Mouse (Mus musculus): ENCODE results near the gene Selenbp2. TPM values are rescaled to one million over a fixed set of nuclear protein-coding genes. Genes with fewer than 3 reads are reported as not detected.
"Not testable (repeated sequence)": the region's sequence is repeated elsewhere in the genome, so short reads cannot be mapped to it uniquely, and the experiment has no call there.

Gene Selenbp2
- total and polyA plus RNA-seq, 3 experiments: not detected

DNA sequence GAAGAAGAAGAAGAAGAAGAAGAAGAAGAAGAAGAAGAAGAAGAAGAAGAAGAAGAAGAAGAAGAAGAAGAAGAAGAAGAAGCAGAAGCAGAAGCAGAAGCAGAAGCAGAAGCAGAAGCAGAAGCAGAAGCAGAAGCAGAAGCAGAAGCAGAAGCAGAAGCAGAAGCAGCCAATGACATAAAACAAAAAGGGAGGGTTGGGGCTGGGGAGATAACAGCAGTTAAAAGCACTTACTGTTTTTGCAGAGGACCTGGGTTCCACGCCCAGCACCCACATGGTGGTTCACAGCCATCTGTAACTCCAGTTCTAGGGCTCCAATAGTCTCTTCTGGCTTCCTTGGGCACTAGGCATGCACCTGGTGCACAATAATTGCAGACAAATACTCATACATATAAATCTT lies 4.2 kb upstream of the Selenbp2 start:
- in situ Hi-C loops (cut with MboI; ENCODE audit: low pct_ligation_motif_present, low pct_unique_long_range_greater_than_20kb, low sequenced_read_pairs): not testable (repeated sequence)

DNA sequence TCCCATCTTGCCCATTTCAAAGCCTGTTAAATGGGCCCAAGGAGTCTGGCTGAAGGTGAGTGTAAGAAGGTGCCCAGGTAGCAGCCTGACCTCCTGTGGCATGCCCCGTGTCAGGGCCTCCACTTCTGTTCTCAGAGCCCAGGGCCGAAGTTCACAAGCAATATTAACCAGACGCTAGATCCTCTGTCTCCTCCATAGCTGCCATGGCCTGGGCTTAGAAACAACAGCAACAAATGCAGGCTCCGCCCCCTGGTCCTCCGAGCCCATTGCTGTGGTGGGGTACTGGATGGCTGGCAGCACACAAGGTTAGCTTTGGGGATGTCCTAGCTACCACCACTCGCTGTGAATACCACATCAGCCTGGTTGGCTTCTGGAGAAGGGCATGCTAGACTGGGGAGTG lies 3.2 kb upstream of the Selenbp2 start:
- H3K36me3 ChIP-seq (replicated peaks in 1 of 2; ENCODE audit: control insufficient read depth in 1 of 2, insufficient read depth in 1 of 2, low read length in 1 of 2); H3K79me2 ChIP-seq (replicated peaks; ENCODE audit: control insufficient read depth, extremely low read depth, insufficient read depth, poor library complexity, severe bottlenecking); H3K9me3 ChIP-seq (replicated peaks; ENCODE audit: low read length); H3K27ac ChIP-seq (ENCODE audit: insufficient read depth, low read depth); H3K27me3 ChIP-seq (replicated peaks); H3K4me3 ChIP-seq (replicated peaks in 1 of 3; ENCODE audit: low read depth in 2 of 3, low read length in 2 of 3, poor library complexity in 1 of 3); H3K9ac ChIP-seq (ENCODE audit: insufficient read depth, low read depth); dilution Hi-C loops (cut with MboI; ENCODE audit: extremely low pct_ligation_motif_present, extremely low pct_unique_long_range_greater_than_20kb, low sequenced_read_pairs); DNase-seq (ENCODE audit: extremely low read depth); in situ Hi-C loops (cut with MboI; ENCODE audit: low pct_ligation_motif_present, low pct_unique_long_range_greater_than_20kb, low sequenced_read_pairs); H3K4me1 ChIP-seq (ENCODE audit: control insufficient read depth in 1 of 2, insufficient read depth in 2 of 2); H3K4me2 ChIP-seq (ENCODE audit: insufficient read depth, low read depth, poor library complexity, severe bottlenecking): not testable (repeated sequence)

More for the DNA sequence above, 4.2 kb upstream of the Selenbp2 start:
- H3K36me3 ChIP-seq (replicated peaks in 1 of 2; ENCODE audit: control insufficient read depth in 1 of 2, insufficient read depth in 1 of 2, low read length in 1 of 2); H3K27me3 ChIP-seq (replicated peaks); H3K79me2 ChIP-seq (replicated peaks; ENCODE audit: control insufficient read depth, extremely low read depth, insufficient read depth, poor library complexity, severe bottlenecking); H3K9me3 ChIP-seq (replicated peaks; ENCODE audit: low read length); dilution Hi-C loops (cut with MboI; ENCODE audit: extremely low pct_ligation_motif_present, extremely low pct_unique_long_range_greater_than_20kb, low sequenced_read_pairs); H3K9ac ChIP-seq (ENCODE audit: insufficient read depth, low read depth); DNase-seq (ENCODE audit: extremely low read depth); H3K4me1 ChIP-seq (ENCODE audit: control insufficient read depth in 1 of 2, insufficient read depth in 2 of 2); H3K27ac ChIP-seq (ENCODE audit: insufficient read depth, low read depth); H3K4me2 ChIP-seq (ENCODE audit: insufficient read depth, low read depth, poor library complexity, severe bottlenecking); H3K4me3 ChIP-seq (replicated peaks in 1 of 3; ENCODE audit: low read depth in 2 of 3, low read length in 2 of 3, poor library complexity in 1 of 3): not testable (repeated sequence)

- H3K4me2 ChIP-seq (ENCODE audit: insufficient read depth, low read depth, poor library complexity, severe bottlenecking): no peak overlapping the region
- H3K27ac ChIP-seq (ENCODE audit: insufficient read depth, low read depth): no peak overlapping the region
- H3K9me3 ChIP-seq (replicated peaks; ENCODE audit: low read length): no peaks in the 10 kb centered on the region
- no peaks in the 10 kb centered on the region for H3K4me1 ChIP-seq (ENCODE audit: control insufficient read depth in 1 of 2, insufficient read depth in 2 of 2)
- in situ Hi-C loops (cut with MboI; ENCODE audit: low pct_ligation_motif_present, low pct_unique_long_range_greater_than_20kb, low sequenced_read_pairs) (no loop called here), dilution Hi-C loops (cut with MboI; ENCODE audit: extremely low pct_ligation_motif_present, extremely low pct_unique_long_range_greater_than_20kb, low sequenced_read_pairs) (no loop called here)
- no peaks in the 10 kb centered on the region for H3K36me3 ChIP-seq (replicated peaks in 1 of 2; ENCODE audit: control insufficient read depth in 1 of 2, insufficient read depth in 1 of 2, low read length in 1 of 2)
- no peak overlapping the region for H3K9ac ChIP-seq (ENCODE audit: insufficient read depth, low read depth)
- no peaks in the 10 kb centered on the region for H3K79me2 ChIP-seq (replicated peaks; ENCODE audit: control insufficient read depth, extremely low read depth, insufficient read depth, poor library complexity, severe bottlenecking)
- no peak for DNase-seq (ENCODE audit: extremely low read depth)
- TF ChIP-seq CHD2 (IDR thresholded peaks at IDR 0.05; ENCODE audit: low read length): no peak
- TF ChIP-seq ZC3H11A (IDR thresholded peaks at IDR 0.05; ENCODE audit: low read depth, low read length): no peak
- no peak for TF ChIP-seq MYC (IDR thresholded peaks at IDR 0.05; ENCODE audit: low read depth, low read length)
- no peak for TF ChIP-seq GABPA (IDR thresholded peaks at IDR 0.05; ENCODE audit: insufficient replicate concordance, low read depth, low read length)
- no peak for TF ChIP-seq RAD21 (IDR thresholded peaks at IDR 0.05; ENCODE audit: low read depth, low read length)
- TF ChIP-seq ZNF384 (IDR thresholded peaks at IDR 0.05; ENCODE audit: low read depth, low read length): no peak
- no peak for TF ChIP-seq SMC3 (IDR thresholded peaks at IDR 0.05; ENCODE audit: low read depth, low read length)
- no peak for TF ChIP-seq MEF2A (IDR thresholded peaks at IDR 0.05; ENCODE audit: borderline replicate concordance, low read depth, low read length)
- no peak for TF ChIP-seq KAT2A (IDR thresholded peaks at IDR 0.05; ENCODE audit: insufficient replicate concordance, low read length)
- no peak for TF ChIP-seq CTCF (conservative IDR thresholded peaks at IDR 0.05 in 1 of 2, IDR thresholded peaks at IDR 0.05 in 1 of 2; ENCODE audit: low read depth in 2 of 2, low read length in 2 of 2)
- no peak for TF ChIP-seq ZKSCAN1 (IDR thresholded peaks at IDR 0.05; ENCODE audit: borderline replicate concordance, low read depth, low read length)
- no peak for TF ChIP-seq E2F4 (IDR thresholded peaks at IDR 0.05; ENCODE audit: insufficient replicate concordance, low read depth, low read length)
- no peak for TF ChIP-seq HCFC1 (IDR thresholded peaks at IDR 0.05; ENCODE audit: low read depth, low read length)
- no peak for TF ChIP-seq USF2 (conservative IDR thresholded peaks at IDR 0.05; ENCODE audit: low read depth, low read length)
- no peak for TF ChIP-seq USF1 (IDR thresholded peaks at IDR 0.05; ENCODE audit: low read depth, low read length)
- TF ChIP-seq NRF1 (IDR thresholded peaks at IDR 0.05; ENCODE audit: low read depth, low read length): no peak
- no peak for TF ChIP-seq JUND (conservative IDR thresholded peaks at IDR 0.05; ENCODE audit: low read depth, low read length)
- no peak overlapping the region for H3K4me3 ChIP-seq (replicated peaks in 1 of 3; ENCODE audit: low read depth in 2 of 3, low read length in 2 of 3, poor library complexity in 1 of 3)
- no peaks in the 10 kb centered on the region for H3K27me3 ChIP-seq (replicated peaks)
Measured at GRCm38 (mm10) chr3:94690616-94691247, 2.6 kb upstream of the Selenbp2 start.

DNA sequence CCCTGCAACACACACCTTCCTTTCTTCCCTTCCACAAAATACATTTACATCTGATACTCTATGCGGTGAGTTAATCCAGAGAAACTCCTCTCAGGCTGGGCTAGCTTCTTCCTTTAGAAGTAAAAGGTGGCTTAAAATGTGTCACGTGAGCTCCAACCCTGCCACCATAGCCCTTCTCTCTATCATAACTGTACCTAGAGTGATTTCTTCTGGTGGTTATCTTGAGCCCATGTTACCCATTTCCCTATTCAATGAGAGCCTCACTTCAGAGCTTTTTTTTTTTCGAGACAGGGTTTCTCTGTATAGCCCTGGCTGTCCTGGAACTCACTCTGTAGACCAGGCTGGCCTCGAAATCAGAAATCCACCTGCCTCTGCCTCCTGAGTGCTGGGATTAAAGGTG lies 1.7 kb upstream of the Selenbp2 start:
- H3K79me2 ChIP-seq (replicated peaks; ENCODE audit: control insufficient read depth, extremely low read depth, insufficient read depth, poor library complexity, severe bottlenecking); H3K9me3 ChIP-seq (replicated peaks; ENCODE audit: low read length); in situ Hi-C loops (cut with MboI; ENCODE audit: low pct_ligation_motif_present, low pct_unique_long_range_greater_than_20kb, low sequenced_read_pairs); DNase-seq (ENCODE audit: extremely low read depth); dilution Hi-C loops (cut with MboI; ENCODE audit: extremely low pct_ligation_motif_present, extremely low pct_unique_long_range_greater_than_20kb, low sequenced_read_pairs); H3K9ac ChIP-seq (ENCODE audit: insufficient read depth, low read depth); H3K4me3 ChIP-seq (replicated peaks in 1 of 3; ENCODE audit: low read depth in 2 of 3, low read length in 2 of 3, poor library complexity in 1 of 3); H3K27ac ChIP-seq (ENCODE audit: insufficient read depth, low read depth); H3K27me3 ChIP-seq (replicated peaks); H3K4me2 ChIP-seq (ENCODE audit: insufficient read depth, low read depth, poor library complexity, severe bottlenecking); H3K4me1 ChIP-seq (ENCODE audit: control insufficient read depth in 1 of 2, insufficient read depth in 2 of 2); H3K36me3 ChIP-seq (replicated peaks in 1 of 2; ENCODE audit: control insufficient read depth in 1 of 2, insufficient read depth in 1 of 2, low read length in 1 of 2): not testable (repeated sequence)

Measured in CH12.LX (cell line).